Mouse (Mus musculus) neural tube, embryonic 12.5 days (tissue): ENCODE measurements around the gene Calr4. TPM values are rescaled to one million over a fixed set of nuclear protein-coding genes. Genes with fewer than 3 reads are reported as not detected.

Source experiments
- ATAC-seq: fragments of 200-750 bp; cut with Nextera tagmentation; 2 replicates; pipeline ENCODE4 v1.8.0; 2017; ENCODE audit warnings: low read depth, mild to moderate bottlenecking, moderate TSS enrichment, moderate library complexity; ENCODE audit not compliant: low FRiP score
- H3K27ac ChIP-seq: fragments of 300-500 bp; sonication (generic); 2 replicates; pipeline ENCODE4 v1.5.1; 2016
- H3K27me3 ChIP-seq: fragments of 300-500 bp; sonication (generic); replicated peaks from 2 replicates; pipeline ENCODE4 v1.6.1; 2016; ENCODE audit warnings: mild to moderate bottlenecking
- H3K36me3 ChIP-seq: fragments of 300-500 bp; sonication (generic); 2 replicates; pipeline ENCODE4 v1.6.1; 2016; ENCODE audit warnings: mild to moderate bottlenecking
- H3K4me1 ChIP-seq: fragments of 300-500 bp; sonication (generic); 2 replicates; pipeline ENCODE4 v1.6.1; 2016
- H3K4me2 ChIP-seq: fragments of 300-500 bp; sonication (generic); replicated peaks from 2 replicates; pipeline ENCODE4 v1.6.1; 2016; ENCODE audit warnings: mild to moderate bottlenecking
- H3K4me3 ChIP-seq: fragments of 300-500 bp; sonication (generic); 2 replicates; pipeline ENCODE4 v1.5.1; 2016
- H3K9ac ChIP-seq: fragments of 300-500 bp; sonication (generic); 2 replicates; pipeline ENCODE4 v1.6.1; 2016; ENCODE audit warnings: mild to moderate bottlenecking
- H3K9me3 ChIP-seq: fragments of 300-500 bp; sonication (generic); 2 replicates; pipeline ENCODE4 v1.6.1; 2016; ENCODE audit warnings: mild to moderate bottlenecking
- WGBS: fragments of 180-500 bp; shearing (Covaris S2); methylation state at CpG from one replicate; pipeline ENCODE4 v1.1.7; 2016; 5-methylcytosine and 5-hydroxymethylcytosine counted together
- polyA plus RNA-seq: library from polyadenylated mRNA; unstranded; fragments of >200 nt; fragmentation: Nextera tagmentation; extraction: Ambion mirVana; gene quantifications from 2 replicates; pipeline ENCODE4 v1.2.1, GENCODE M21; 2016

The Calr4 gene
- polyA plus RNA-seq, 1 experiment from 2014 or later: 0.71 TPM

DNA sequence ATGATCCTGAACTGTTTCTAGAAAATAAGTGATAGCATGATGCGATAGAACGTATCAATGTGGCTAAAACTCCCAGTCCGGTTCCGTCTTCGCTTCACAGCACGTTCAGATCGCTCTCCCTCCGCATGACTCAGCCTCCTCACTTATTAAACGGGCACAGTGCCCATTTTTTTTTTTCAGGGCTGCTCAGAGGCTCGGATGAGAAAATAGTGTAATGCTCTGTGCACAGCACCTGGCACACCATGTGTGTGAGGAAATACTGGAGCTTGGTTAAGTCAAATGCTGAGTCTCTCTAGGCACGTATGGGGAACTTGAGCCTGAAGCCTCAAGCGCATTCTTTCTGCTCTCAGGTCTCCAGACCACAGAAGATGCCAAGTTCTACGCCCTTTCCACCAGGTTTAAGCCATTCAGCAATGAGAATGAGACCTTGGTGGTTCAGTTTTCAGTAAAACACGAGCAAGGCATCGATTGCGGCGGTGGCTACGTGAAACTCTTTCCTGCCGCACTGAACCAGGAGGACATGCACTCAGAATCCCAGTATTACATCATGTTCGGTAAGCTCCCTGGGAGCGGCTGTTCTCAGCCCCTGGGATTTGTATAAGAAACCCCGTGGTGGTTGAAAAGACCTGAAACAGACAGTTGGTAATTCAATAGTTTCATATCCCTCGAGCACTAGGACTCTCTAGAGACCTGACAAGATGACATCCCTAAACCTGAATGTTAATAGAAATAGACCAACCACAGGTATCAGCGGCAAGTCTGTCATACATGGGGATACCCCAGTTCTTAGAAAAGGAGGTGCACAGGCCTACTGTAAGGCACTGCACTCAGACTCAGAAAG is 4.4 kb downstream of the Calr4 start:
- H3K9me3 ChIP-seq: no peaks in the 10 kb centered on the region
- no peaks in the 10 kb centered on the region for H3K27me3 ChIP-seq
- no peak overlapping the region for H3K4me3 ChIP-seq
- 84% methylated on average over 24 of the region's 24 CpGs for WGBS
- H3K9ac ChIP-seq: no peak overlapping the region
- peaks cover 11% of the 10 kb centered on the region; the same call in 1 of the 2 replicates for H3K4me1 ChIP-seq
- no peak for ATAC-seq
- no peak overlapping the region for H3K27ac ChIP-seq
- no peaks in the 10 kb centered on the region for H3K36me3 ChIP-seq
- no peak overlapping the region for H3K4me2 ChIP-seq

- H3K27me3 ChIP-seq: no peaks in the 10 kb centered on the region
- no peaks in the 10 kb centered on the region for H3K36me3 ChIP-seq
- ATAC-seq: no peak
- no peak overlapping the region for H3K4me3 ChIP-seq
- H3K4me1 ChIP-seq: peaks cover 7% of the 10 kb centered on the region; the same call in 1 of the 2 replicates
- H3K4me2 ChIP-seq: no peak overlapping the region
- H3K9ac ChIP-seq: no peak overlapping the region
- H3K9me3 ChIP-seq: no peaks in the 10 kb centered on the region
- no peak overlapping the region for H3K27ac ChIP-seq
Measured at GRCm38 (mm10) chr4:109241221-109241620, 6.9 kb downstream of the Calr4 start.

GRCm38 (mm10) chr4:109241934-109242333 is 7.6 kb downstream of the Calr4 start:
- Histone ChIP-seq H3K27ac (no peak overlapping the region), H3K4me3 (no peak overlapping the region)

GRCm38 (mm10) chr4:109244506-109244905 is 10.2 kb downstream of the Calr4 start:
- Histone ChIP-seq H3K36me3 (no peaks in the 10 kb centered on the region), H3K4me2 (no peak overlapping the region), H3K9me3 (no peaks in the 10 kb centered on the region), H3K9ac (no peak overlapping the region), H3K4me1 (no peaks in the 10 kb centered on the region), H3K27ac (no peak overlapping the region), H3K4me3 (no peak overlapping the region), H3K27me3 (no peaks in the 10 kb centered on the region)
- ATAC-seq: no peak
- 88% methylated on average over 7 of the region's 7 CpGs for WGBS

More at GRCm38 (mm10) chr4:109241934-109242333, 7.6 kb downstream of the Calr4 start:
- H3K27me3 ChIP-seq: no peaks in the 10 kb centered on the region
- peaks cover under 1% of the 10 kb centered on the region; the same call in 1 of the 2 replicates for H3K4me1 ChIP-seq
- 81% methylated on average over 4 of the region's 4 CpGs for WGBS
- 0 out of 2 replicates have a peak overlapping the region, but pooled peaks have one; percentile 21 for H3K9ac ChIP-seq
- ATAC-seq: no peak
- no peaks in the 10 kb centered on the region for H3K36me3 ChIP-seq
- no peak overlapping the region for H3K4me2 ChIP-seq
- H3K9me3 ChIP-seq: no peaks in the 10 kb centered on the region

- H3K4me1 ChIP-seq: no peaks in the 10 kb centered on the region
- no peak for ATAC-seq
- WGBS: 85% methylated on average over 6 of the region's 6 CpGs
Measured at GRCm38 (mm10) chr4:109245016-109245620, 10.8 kb downstream of the Calr4 start.

DNA sequence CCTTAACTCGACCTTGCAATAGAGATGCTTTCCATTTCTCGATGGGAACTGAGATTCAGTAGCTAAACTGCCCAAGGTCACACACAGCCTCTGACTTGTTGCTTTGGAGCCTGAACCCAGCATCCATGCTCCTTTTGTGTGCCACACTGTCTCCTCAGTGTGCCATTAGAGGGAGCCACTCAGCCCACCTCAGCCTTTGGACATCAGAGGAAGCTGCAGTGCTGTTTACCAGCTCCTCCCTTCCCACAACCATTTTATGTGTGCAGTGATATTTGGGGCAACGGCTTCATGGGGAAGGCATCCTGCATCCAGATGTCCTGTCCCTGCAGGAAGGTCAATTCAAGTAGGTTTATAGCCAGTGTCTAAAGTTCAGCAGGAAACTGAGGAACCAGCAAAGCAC is 17.3 kb downstream of the Calr4 start:
- Histone ChIP-seq H3K4me1 (no peaks in the 10 kb centered on the region), H3K4me2 (no peak overlapping the region), H3K36me3 (no peaks in the 10 kb centered on the region), H3K9ac (no peak overlapping the region), H3K27ac (no peak overlapping the region), H3K9me3 (no peaks in the 10 kb centered on the region), H3K27me3 (no peaks in the 10 kb centered on the region), H3K4me3 (no peak overlapping the region)
- WGBS: 42% methylated on average over 3 of the region's 3 CpGs
- no peak for ATAC-seq

More at GRCm38 (mm10) chr4:109245016-109245620, 10.8 kb downstream of the Calr4 start:
- no peaks in the 10 kb centered on the region for H3K27me3 ChIP-seq
- H3K4me2 ChIP-seq: no peak overlapping the region
- no peak overlapping the region for H3K27ac ChIP-seq
- no peak overlapping the region for H3K9ac ChIP-seq
- H3K9me3 ChIP-seq: no peaks in the 10 kb centered on the region
- H3K36me3 ChIP-seq: no peaks in the 10 kb centered on the region
- no peak overlapping the region for H3K4me3 ChIP-seq

DNA sequence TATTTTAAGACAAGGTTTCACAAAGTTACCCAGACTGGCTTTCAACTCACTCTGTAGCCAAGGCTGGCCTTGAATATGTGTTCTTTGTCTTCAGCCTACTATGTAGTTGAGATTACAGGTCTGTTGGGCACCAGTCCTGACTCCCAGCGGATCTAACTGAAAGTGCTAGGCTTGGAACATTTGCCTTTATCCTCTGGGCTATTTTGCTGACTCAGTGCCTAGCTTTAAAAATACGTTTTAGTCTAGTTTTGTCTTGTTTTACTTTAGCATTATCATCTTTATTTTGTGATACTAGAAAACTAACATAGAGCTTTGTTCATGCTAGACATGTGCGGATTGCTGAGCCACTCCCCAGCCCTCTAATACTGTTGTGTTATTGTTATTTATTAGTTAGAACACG is 17.9 kb downstream of the Calr4 start:
- H3K36me3 ChIP-seq: no peaks in the 10 kb centered on the region
- no peak overlapping the region for H3K4me3 ChIP-seq
- no peaks in the 10 kb centered on the region for H3K4me1 ChIP-seq
- 88% methylated on average over 4 of the region's 4 CpGs for WGBS
- no peak overlapping the region for H3K27ac ChIP-seq
- no peak overlapping the region for H3K4me2 ChIP-seq
- ATAC-seq: no peak
- no peaks in the 10 kb centered on the region for H3K9me3 ChIP-seq
- no peak overlapping the region for H3K9ac ChIP-seq
- no peaks in the 10 kb centered on the region for H3K27me3 ChIP-seq

- H3K9ac ChIP-seq: no peak overlapping the region
- no peak overlapping the region for H3K4me2 ChIP-seq
- 80% methylated on average over 11 of the region's 11 CpGs for WGBS
- H3K4me3 ChIP-seq: no peak overlapping the region
- H3K36me3 ChIP-seq: no peaks in the 10 kb centered on the region
- ATAC-seq: no peak
- H3K27me3 ChIP-seq: no peaks in the 10 kb centered on the region
- no peak overlapping the region for H3K27ac ChIP-seq
- H3K4me1 ChIP-seq: no peaks in the 10 kb centered on the region
- H3K9me3 ChIP-seq: no peaks in the 10 kb centered on the region
Measured at GRCm38 (mm10) chr4:109253664-109254151, 19.4 kb downstream of the Calr4 start.

GRCm38 (mm10) chr4:109254511-109254910 is 20.2 kb downstream of the Calr4 start:
- Histone ChIP-seq H3K4me2 (no peak overlapping the region), H3K27ac (no peak overlapping the region), H3K4me1 (no peaks in the 10 kb centered on the region), H3K36me3 (no peaks in the 10 kb centered on the region), H3K4me3 (no peak overlapping the region), H3K9me3 (no peaks in the 10 kb centered on the region), H3K9ac (no peak overlapping the region), H3K27me3 (no peaks in the 10 kb centered on the region)
- WGBS: 84% methylated on average over 5 of the region's 5 CpGs
- ATAC-seq: no peak

DNA sequence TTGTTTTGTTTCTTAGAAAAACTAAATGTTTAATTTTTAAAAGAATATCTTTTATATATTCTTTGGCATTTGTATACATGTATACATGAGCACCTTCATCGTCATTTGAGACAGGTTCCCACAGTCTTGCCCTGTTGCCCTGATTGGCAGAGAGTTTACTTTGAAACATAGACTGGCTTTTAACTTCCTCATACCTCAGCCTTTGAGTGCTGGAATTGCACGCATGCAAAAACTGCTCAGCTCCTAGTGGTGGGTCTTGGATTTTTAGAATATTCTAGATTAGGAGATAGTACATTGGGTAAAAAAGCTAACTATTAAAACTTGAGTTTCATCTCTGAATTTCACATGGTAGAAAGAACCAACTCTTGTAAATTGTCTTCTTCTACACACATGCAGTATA is 21.0 kb downstream of the Calr4 start:
- 87% methylated on average over 2 of the region's 2 CpGs for WGBS
- H3K4me3 ChIP-seq: no peak overlapping the region

DNA sequence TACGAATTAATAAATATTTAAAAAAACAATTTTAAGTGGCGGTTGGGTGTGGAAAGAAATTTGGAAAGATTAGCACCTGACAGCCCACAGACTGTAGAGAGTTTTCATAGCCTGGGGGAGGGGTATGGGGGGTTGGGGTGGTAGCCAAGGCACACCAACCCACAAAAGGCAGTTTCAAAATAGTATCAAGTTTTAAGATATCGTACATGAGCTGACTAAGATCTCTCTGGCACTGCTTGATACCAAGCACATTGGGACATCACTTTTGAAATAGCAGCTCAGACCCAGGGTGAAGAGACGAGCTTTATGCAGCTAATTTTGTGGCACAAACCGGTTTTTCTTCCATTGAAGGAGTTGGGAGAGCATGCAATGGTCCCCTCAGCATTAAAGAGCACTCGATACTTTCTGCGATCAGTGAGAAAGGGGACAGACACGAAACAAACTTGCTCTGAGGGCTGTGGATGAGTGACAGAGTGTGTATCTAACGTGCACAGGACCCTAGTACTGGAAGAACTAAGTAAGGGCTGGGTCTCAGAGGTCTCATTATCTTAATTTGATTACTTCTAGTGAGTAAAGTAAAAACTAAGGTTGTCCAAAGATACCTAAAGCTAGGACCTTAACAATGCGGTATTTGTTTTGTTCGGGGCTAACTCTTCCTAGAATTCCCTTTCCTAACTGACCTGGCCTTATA is 21.6 kb downstream of the Calr4 start:
- no peaks in the 10 kb centered on the region for H3K4me1 ChIP-seq
- H3K4me2 ChIP-seq: no peak overlapping the region
- WGBS: 85% methylated on average over 11 of the region's 11 CpGs
- no peak overlapping the region for H3K27ac ChIP-seq
- no peaks in the 10 kb centered on the region for H3K36me3 ChIP-seq
- no peaks in the 10 kb centered on the region for H3K9me3 ChIP-seq
- no peak overlapping the region for H3K9ac ChIP-seq
- no peaks in the 10 kb centered on the region for H3K27me3 ChIP-seq
- no peak for ATAC-seq
- H3K4me3 ChIP-seq: no peak overlapping the region

More for the DNA sequence above, 21.0 kb downstream of the Calr4 start:
- Histone ChIP-seq H3K27me3 (no peaks in the 10 kb centered on the region), H3K4me1 (no peaks in the 10 kb centered on the region), H3K4me2 (no peak overlapping the region), H3K36me3 (no peaks in the 10 kb centered on the region), H3K9me3 (no peaks in the 10 kb centered on the region), H3K27ac (no peak overlapping the region), H3K9ac (no peak overlapping the region)
- no peak for ATAC-seq

GRCm38 (mm10) chr4:109256791-109257190 is 22.5 kb downstream of the Calr4 start:
- H3K9me3 ChIP-seq: no peaks in the 10 kb centered on the region
- H3K9ac ChIP-seq: no peak overlapping the region
- H3K36me3 ChIP-seq: no peaks in the 10 kb centered on the region
- H3K27ac ChIP-seq: no peak overlapping the region
- no peaks in the 10 kb centered on the region for H3K4me1 ChIP-seq
- no peak overlapping the region for H3K4me2 ChIP-seq
- no peak for ATAC-seq
- no peaks in the 10 kb centered on the region for H3K27me3 ChIP-seq
- 89% methylated on average over 6 of the region's 6 CpGs for WGBS
- H3K4me3 ChIP-seq: no peak overlapping the region
